Mouse (Mus musculus) ES-Bruce4 (cell line): ENCODE measurements at regions not wholly inside any gene's neighbourhood (a gene's known extent, or its start where the extent isn't known, plus 50 kb on each side); places are given as distances from the start of the nearest gene placed in this dataset.

ENCODE experiments used
- H3K27ac ChIP-seq: 2 replicates; pipeline ENCODE4 v1.5.1; 2012; ENCODE audit warnings: low read length, inconsistent platforms; ENCODE audit not compliant: insufficient read depth
- H3K27me3 ChIP-seq: 2 replicates; pipeline ENCODE4 v1.6.1; 2012; ENCODE audit warnings: mild to moderate bottlenecking, low read length, inconsistent platforms; ENCODE audit not compliant: control insufficient read depth, poor library complexity, insufficient read depth, severe bottlenecking
- H3K36me3 ChIP-seq: 2 replicates; pipeline ENCODE4 v1.6.1; 2012; ENCODE audit warnings: inconsistent platforms, mild to moderate bottlenecking, low read length, moderate library complexity; ENCODE audit not compliant: control insufficient read depth, poor library complexity, insufficient read depth, severe bottlenecking
- H3K4me1 ChIP-seq: one replicate; pipeline ENCODE4 v1.8.1; 2011; ENCODE audit warnings: low read length; ENCODE audit not compliant: control insufficient read depth, insufficient read depth
- H3K4me3 ChIP-seq: 2 replicates; pipeline ENCODE4 v1.5.1; 2011; ENCODE audit warnings: low read depth, mild to moderate bottlenecking, low read length
- H3K9ac ChIP-seq: 2 replicates; pipeline ENCODE4 v1.6.1; 2012; ENCODE audit warnings: low read depth, mild to moderate bottlenecking, inconsistent platforms; ENCODE audit not compliant: poor library complexity, severe bottlenecking
- H3K9me3 ChIP-seq: replicated peaks from 2 replicates; pipeline ENCODE4 v1.6.1; 2012; ENCODE audit warnings: mild to moderate bottlenecking, low read length, inconsistent platforms; ENCODE audit not compliant: control insufficient read depth, poor library complexity, insufficient read depth, severe bottlenecking
- CTCF ChIP-seq: IDR thresholded peaks from one replicate; pipeline ENCODE4 v1.8.1; 2011; ENCODE audit warnings: low read depth, low read length
- EP300 ChIP-seq: IDR thresholded peaks from 2 replicates; pipeline ENCODE4 v1.6.1; 2011; ENCODE audit warnings: low read depth, low read length; ENCODE audit not compliant: insufficient read depth
- POLR2A ChIP-seq: IDR thresholded peaks from one replicate; pipeline ENCODE4 v1.8.1; 2011; ENCODE audit warnings: low read length; ENCODE audit not compliant: insufficient read depth

GRCm38 (mm10) chr11:63583321-63583720 is 338.8 kb downstream of the Hs3st3b1 start:
- Histone ChIP-seq H3K9ac (no peak overlapping the region), H3K27ac (no peak overlapping the region), H3K27me3 (no peaks in the 10 kb centered on the region), H3K36me3 (no peaks in the 10 kb centered on the region), H3K4me3 (no peak overlapping the region), H3K4me1 (no peaks in the 10 kb centered on the region), H3K9me3 (no peaks in the 10 kb centered on the region)
- TF ChIP-seq POLR2A (no peak), CTCF (no peak), EP300 (no peak)

GRCm38 (mm10) chr11:63585216-63585869 is 336.7 kb downstream of the Hs3st3b1 start:
- Histone ChIP-seq H3K9ac (no peak overlapping the region), H3K36me3 (no peaks in the 10 kb centered on the region), H3K27ac (no peak overlapping the region), H3K4me1 (no peaks in the 10 kb centered on the region), H3K27me3 (no peaks in the 10 kb centered on the region), H3K4me3 (no peak overlapping the region), H3K9me3 (no peaks in the 10 kb centered on the region)
- no peak for TF ChIP-seq POLR2A
- TF ChIP-seq EP300, result no peak
- TF ChIP-seq CTCF, result no peak

GRCm38 (mm10) chr11:63620220-63620619 is 301.9 kb downstream of the Hs3st3b1 start:
- Histone ChIP-seq H3K9me3 (no peaks in the 10 kb centered on the region), H3K27me3 (no peaks in the 10 kb centered on the region), H3K4me3 (no peak overlapping the region), H3K4me1 (no peaks in the 10 kb centered on the region), H3K36me3 (no peaks in the 10 kb centered on the region), H3K9ac (no peak overlapping the region), H3K27ac (no peak overlapping the region)
- TF ChIP-seq POLR2A (no peak), CTCF (no peak), EP300 (no peak)

- H3K9ac ChIP-seq, result no peak overlapping the region
- no peaks in the 10 kb centered on the region for H3K4me1 ChIP-seq
- H3K27me3 ChIP-seq, result no peaks in the 10 kb centered on the region
- H3K9me3 ChIP-seq, result no peaks in the 10 kb centered on the region
- H3K4me3 ChIP-seq, result no peak overlapping the region
- no peak overlapping the region for H3K27ac ChIP-seq
- TF ChIP-seq EP300, result no peak
- no peak for TF ChIP-seq CTCF
- no peak for TF ChIP-seq POLR2A
- no peaks in the 10 kb centered on the region for H3K36me3 ChIP-seq
Observed at GRCm38 (mm10) chr11:63630336-63630735, 291.8 kb downstream of the Hs3st3b1 start.

GRCm38 (mm10) chr11:63657057-63657456 is 265.0 kb downstream of the Hs3st3b1 start:
- Histone ChIP-seq H3K9me3 (no peaks in the 10 kb centered on the region), H3K27ac (no peak overlapping the region), H3K36me3 (no peaks in the 10 kb centered on the region), H3K4me1 (no peaks in the 10 kb centered on the region), H3K27me3 (no peaks in the 10 kb centered on the region; the same call in 1 of the 2 replicates), H3K9ac (no peak overlapping the region), H3K4me3 (no peak overlapping the region)
- no peak for TF ChIP-seq CTCF
- no peak for TF ChIP-seq POLR2A
- TF ChIP-seq EP300, result no peak

- no peaks in the 10 kb centered on the region for H3K4me1 ChIP-seq
- no peak overlapping the region for H3K27ac ChIP-seq
- H3K4me3 ChIP-seq, result no peak overlapping the region
- no peaks in the 10 kb centered on the region for H3K36me3 ChIP-seq
- no peak overlapping the region for H3K9ac ChIP-seq
- H3K9me3 ChIP-seq, result no peaks in the 10 kb centered on the region
- TF ChIP-seq POLR2A, result no peak
- no peak for TF ChIP-seq CTCF
- no peak for TF ChIP-seq EP300
- H3K27me3 ChIP-seq, result 0 out of 2 replicates have a peak, but pooled peaks cover 2% of the 10 kb centered on the region
Observed at GRCm38 (mm10) chr11:63665268-63665934, 256.7 kb downstream of the Hs3st3b1 start.
